Mouse (Mus musculus) liver, embryonic 15.5 days (tissue): Measurements from ENCODE around the gene Knstrn. TPM values are rescaled to one million over a fixed set of nuclear protein-coding genes. Genes with fewer than 3 reads are reported as not detected.

Experiments
- ATAC-seq: fragments of 200-750 bp; cut with Nextera tagmentation; 2 replicates; pipeline ENCODE4 v1.8.0; 2017; ENCODE audit warnings: moderate number of reproducible peaks, mild to moderate bottlenecking, moderate library complexity; ENCODE audit not compliant: insufficient read depth
- H3K27ac ChIP-seq: fragments of 300-500 bp; sonication (generic); replicated peaks from 2 replicates; pipeline ENCODE4 v1.5.1; 2015; ENCODE audit warnings: mild to moderate bottlenecking, inconsistent platforms
- H3K27me3 ChIP-seq: fragments of 300-500 bp; sonication (generic); 2 replicates; pipeline ENCODE4 v1.6.1; 2015; ENCODE audit warnings: mild to moderate bottlenecking, inconsistent platforms
- H3K36me3 ChIP-seq: fragments of 300-500 bp; sonication (generic); replicated peaks from 2 replicates; pipeline ENCODE4 v1.6.1; 2015; ENCODE audit warnings: moderate library complexity, mild to moderate bottlenecking, inconsistent platforms
- H3K4me1 ChIP-seq: fragments of 300-500 bp; sonication (generic); replicated peaks from 2 replicates; pipeline ENCODE4 v1.6.1; 2015; ENCODE audit warnings: inconsistent platforms
- H3K4me2 ChIP-seq: fragments of 300-500 bp; sonication (generic); 2 replicates; pipeline ENCODE4 v1.6.1; 2015; ENCODE audit warnings: moderate library complexity, mild to moderate bottlenecking, inconsistent platforms
- H3K4me3 ChIP-seq: fragments of 300-500 bp; sonication (generic); replicated peaks from 2 replicates; pipeline ENCODE4 v1.5.1; 2015; ENCODE audit warnings: mild to moderate bottlenecking, inconsistent platforms
- H3K9ac ChIP-seq: fragments of 300-500 bp; sonication (generic); 2 replicates; pipeline ENCODE4 v1.6.1; 2015; ENCODE audit warnings: moderate library complexity, mild to moderate bottlenecking, inconsistent platforms
- H3K9me3 ChIP-seq: fragments of 300-500 bp; sonication (generic); replicated peaks from 2 replicates; pipeline ENCODE4 v1.6.1; 2016; ENCODE audit warnings: inconsistent platforms
- WGBS: fragments of 180-500 bp; shearing (Covaris S2); methylation state at CpG from one replicate; pipeline ENCODE4 v1.1.7; 2015; ENCODE audit warnings: mixed read lengths; ENCODE audit not compliant: insufficient replicate concordance; 5-methylcytosine and 5-hydroxymethylcytosine counted together
- polyA plus RNA-seq: library from polyadenylated mRNA; unstranded; fragments of >200 nt; fragmentation: Nextera tagmentation; extraction: Ambion mirVana; gene quantifications from 2 replicates; pipeline ENCODE4 v1.2.1, GENCODE M21; 2015

Knstrn gene
- polyA plus RNA-seq, 1 experiment from 2014 or later: 73.9 TPM

DNA sequence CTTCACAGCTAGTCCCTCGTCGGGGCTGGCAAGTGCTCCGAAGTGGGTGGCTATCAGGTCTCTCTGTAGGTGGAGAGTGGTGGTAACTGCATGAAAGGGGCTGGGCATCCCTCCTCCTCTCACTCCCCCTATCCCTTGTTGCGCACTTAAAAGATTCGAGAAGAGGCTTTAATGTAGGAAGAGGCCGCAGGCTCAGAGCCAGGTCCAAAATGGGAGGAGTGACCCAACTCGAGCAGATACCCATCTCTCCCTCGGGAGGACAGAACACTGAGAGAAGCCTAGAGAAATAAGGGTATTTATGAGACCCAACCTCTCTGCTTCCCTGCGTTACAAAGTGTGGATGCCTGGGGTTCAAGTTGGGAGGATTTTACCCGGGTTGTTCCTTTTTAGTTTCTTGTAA lies 34.7 kb upstream of the Knstrn start:
- Histone ChIP-seq H3K9me3 (no peaks in the 10 kb centered on the region), H3K4me1 (peaks cover 18% of the 10 kb centered on the region), H3K4me2 (peak overlapping the region; percentile 55), H3K9ac (no peak overlapping the region), H3K4me3 (peak overlapping the region; percentile 17; the same call in 1 of the 2 replicates), H3K27me3 (peaks cover 61% of the 10 kb centered on the region), H3K36me3 (no peaks in the 10 kb centered on the region), H3K27ac (no peak overlapping the region)
- WGBS: 28% methylated on average over 10 of the region's 10 CpGs
- no peak for ATAC-seq

DNA sequence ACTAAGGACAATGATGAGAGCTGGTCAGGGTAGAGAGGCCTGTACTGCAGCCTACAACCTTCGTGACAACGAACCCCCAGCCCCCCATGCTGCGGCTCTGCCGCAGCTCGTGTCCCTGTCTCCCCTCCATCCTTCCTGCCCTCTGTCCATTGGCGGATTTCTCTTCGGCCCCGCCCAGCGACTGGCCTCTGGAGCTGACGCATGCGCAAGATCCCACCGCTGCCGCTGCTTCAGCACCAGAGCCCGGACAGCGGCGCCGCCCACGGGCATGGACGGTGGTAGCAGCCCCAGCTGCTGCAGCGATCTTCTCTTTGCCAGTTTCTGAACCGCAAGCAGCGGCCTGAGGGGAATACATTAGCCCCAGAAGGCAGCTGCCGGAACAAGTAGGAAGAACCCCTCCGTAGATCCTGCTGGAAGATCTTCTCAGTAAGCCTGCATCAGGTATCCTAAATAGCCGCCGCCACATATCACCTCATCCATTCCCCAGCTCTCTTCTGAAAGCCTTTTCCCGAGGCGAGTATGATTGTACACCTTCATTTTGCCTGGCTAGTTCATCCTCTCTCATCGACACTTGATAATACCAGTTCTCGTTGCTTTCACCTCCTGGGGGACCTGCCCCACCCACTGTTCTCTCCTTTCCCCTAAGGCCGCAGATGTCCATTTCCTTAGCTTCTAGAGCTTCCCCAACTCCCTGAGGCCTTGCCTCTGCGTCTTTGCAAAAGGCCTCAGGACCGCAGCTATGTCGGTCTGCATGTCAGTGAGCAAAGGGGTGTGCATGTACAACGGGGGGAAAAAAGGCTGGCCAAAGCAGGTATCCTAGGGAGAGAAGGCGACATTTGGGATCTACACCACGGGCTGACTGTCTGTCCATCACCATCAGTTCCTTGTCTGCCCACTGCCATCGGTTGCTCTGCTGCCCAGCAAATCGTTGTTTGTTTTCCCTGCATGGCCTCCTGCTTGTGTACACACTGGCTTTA lies 34.0 kb upstream of the Knstrn start, which contains the start of gene Disp2:
TSS of gene Disp2 (plus strand) at position 216 of the 977 bp plus-strand sequence.
- peak; percentile 68 for ATAC-seq
- 11% methylated on average over 39 of the region's 39 CpGs for WGBS
- peak within 1 kb of the TSS; percentile 17; the same call in 1 of the 2 replicates for H3K4me3 ChIP-seq
- no peaks in the 10 kb centered on the region for H3K36me3 ChIP-seq
- no peak within 1 kb of the TSS for H3K27ac ChIP-seq
- H3K27me3 ChIP-seq: peaks cover 66% of the 10 kb centered on the region
- peak within 1 kb of the TSS; percentile 55 for H3K4me2 ChIP-seq
- no peak within 1 kb of the TSS for H3K9ac ChIP-seq
- peaks cover 18% of the 10 kb centered on the region for H3K4me1 ChIP-seq
- H3K9me3 ChIP-seq: no peaks in the 10 kb centered on the region

DNA sequence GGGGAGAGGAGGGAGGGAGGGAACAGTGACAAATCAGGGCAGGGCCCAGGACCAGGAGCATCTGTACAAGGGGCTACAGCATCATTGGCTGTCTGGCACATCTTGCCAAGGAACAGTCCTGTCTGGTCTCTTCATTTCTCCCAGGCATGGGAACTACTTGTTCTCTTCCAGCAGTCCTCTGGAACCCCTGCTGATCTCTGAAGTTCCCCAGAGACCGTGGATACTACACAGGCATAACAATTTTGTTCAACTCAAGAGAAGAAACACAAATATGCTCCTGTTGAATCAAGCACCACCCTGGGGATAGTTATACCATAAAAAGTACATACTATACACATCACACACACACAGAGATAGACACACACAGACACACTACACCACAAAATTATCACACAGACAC lies 32.7 kb upstream of the Knstrn start:
- WGBS: 14% methylated on average over 1 of the region's 1 CpGs
- no peak overlapping the region for H3K9ac ChIP-seq

DNA sequence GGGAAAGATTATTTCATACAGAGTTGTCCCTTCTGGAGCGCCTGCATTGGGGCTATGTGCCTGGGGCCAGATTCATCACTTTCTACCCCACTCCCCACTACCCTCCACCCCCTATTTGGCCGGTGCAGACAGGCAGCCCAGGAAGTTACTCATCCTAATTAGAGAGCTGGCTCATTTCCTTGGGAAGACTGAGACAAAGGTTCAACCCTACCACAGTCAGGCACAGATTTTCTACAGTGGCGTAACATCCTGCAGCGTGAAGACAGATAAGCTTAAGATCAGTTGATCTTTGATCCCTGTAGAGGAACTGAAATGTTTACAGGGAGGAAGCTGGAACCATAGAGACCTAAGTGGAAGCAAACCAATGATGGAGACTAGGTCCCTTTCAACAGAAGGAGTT lies 31.5 kb upstream of the Knstrn start:
- no peak overlapping the region for H3K27ac ChIP-seq
- ATAC-seq: no peak
- H3K4me2 ChIP-seq: no peak overlapping the region
- no peak overlapping the region for H3K4me3 ChIP-seq
- no peaks in the 10 kb centered on the region for H3K9me3 ChIP-seq
- 27% methylated on average over 4 of the region's 4 CpGs for WGBS
- no peak overlapping the region for H3K9ac ChIP-seq
- no peaks in the 10 kb centered on the region for H3K36me3 ChIP-seq
- peaks cover 54% of the 10 kb centered on the region for H3K27me3 ChIP-seq
- H3K4me1 ChIP-seq: peaks cover 32% of the 10 kb centered on the region

More for the DNA sequence above, 32.7 kb upstream of the Knstrn start:
- Histone ChIP-seq H3K4me1 (peaks cover 21% of the 10 kb centered on the region), H3K4me2 (no peak overlapping the region), H3K27me3 (peaks cover 61% of the 10 kb centered on the region), H3K36me3 (no peaks in the 10 kb centered on the region), H3K4me3 (no peak overlapping the region), H3K27ac (no peak overlapping the region), H3K9me3 (no peaks in the 10 kb centered on the region)
- no peak for ATAC-seq

DNA sequence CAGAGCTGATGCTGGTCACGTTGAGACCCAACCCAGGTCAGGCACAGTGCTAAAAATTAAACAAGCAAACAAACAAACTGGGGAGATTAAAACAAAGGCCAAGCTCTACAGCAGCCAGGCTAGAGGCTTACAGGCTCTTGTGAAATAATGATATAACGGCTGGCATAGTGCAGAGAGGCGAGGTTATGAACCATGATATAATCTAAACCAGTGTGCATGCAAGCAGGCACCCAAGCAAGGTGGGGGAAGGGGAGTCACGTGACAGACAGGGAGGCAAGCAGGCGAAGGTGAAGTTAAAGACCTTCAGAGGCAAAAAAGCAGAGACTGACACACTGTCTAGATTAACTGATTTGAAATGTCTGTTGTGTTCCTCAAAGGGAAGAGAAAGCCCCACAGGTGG lies 30.7 kb upstream of the Knstrn start:
- ATAC-seq: no peak
- peaks cover 54% of the 10 kb centered on the region for H3K27me3 ChIP-seq
- no peak overlapping the region for H3K27ac ChIP-seq
- 23% methylated on average over 5 of the region's 5 CpGs for WGBS
- H3K4me3 ChIP-seq: no peak overlapping the region
- H3K9me3 ChIP-seq: no peaks in the 10 kb centered on the region
- no peaks in the 10 kb centered on the region for H3K36me3 ChIP-seq
- H3K4me1 ChIP-seq: peaks cover 32% of the 10 kb centered on the region
- no peak overlapping the region for H3K9ac ChIP-seq
- no peak overlapping the region for H3K4me2 ChIP-seq

DNA sequence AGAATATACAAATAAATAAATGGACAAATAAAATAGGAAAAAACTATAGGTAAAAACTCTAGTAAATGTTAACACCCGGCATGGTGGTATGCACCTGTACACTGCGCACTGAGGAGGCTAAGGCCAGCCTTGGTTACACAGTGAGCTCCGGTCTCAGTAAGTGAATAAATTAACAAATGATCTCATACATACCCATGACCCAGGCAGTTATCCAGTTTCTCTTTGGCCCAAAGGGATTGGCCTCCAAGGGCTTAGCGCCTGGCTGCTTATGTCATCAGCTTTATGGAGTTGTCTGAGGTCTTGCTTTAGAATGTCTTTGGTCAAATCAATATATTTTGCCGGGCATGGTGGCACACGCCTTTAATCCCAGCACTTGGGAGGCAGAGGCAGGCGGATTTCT lies 30.1 kb upstream of the Knstrn start:
- ATAC-seq: no peak
- Histone ChIP-seq H3K36me3 (no peaks in the 10 kb centered on the region), H3K4me3 (no peak overlapping the region), H3K9ac (no peak overlapping the region), H3K9me3 (no peaks in the 10 kb centered on the region), H3K27ac (no peak overlapping the region), H3K4me1 (peaks cover 32% of the 10 kb centered on the region), H3K4me2 (no peak overlapping the region), H3K27me3 (peaks cover 52% of the 10 kb centered on the region)
- WGBS: 79% methylated on average over 7 of the region's 7 CpGs

DNA sequence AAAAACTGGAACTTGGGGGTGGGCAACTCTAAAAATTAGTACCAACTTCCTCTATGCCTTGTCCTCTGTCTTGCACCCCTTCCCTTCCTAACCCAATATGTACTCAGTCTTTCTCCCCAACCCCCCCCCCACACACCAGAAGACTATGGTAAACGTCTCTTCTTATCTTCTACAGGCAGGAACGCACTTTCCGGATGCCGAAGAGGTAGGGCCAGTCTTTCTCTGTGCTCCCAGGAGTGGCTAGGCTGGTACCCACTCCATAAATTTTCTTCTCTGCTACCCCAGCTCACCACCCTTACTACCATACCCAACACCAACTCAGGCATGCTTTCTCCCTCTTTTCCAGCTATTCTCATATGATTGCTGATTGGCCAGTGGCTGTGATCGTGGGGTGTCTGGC lies 27.3 kb upstream of the Knstrn start:
- H3K9me3 ChIP-seq: no peaks in the 10 kb centered on the region
- H3K9ac ChIP-seq: no peak overlapping the region
- WGBS: 24% methylated on average over 5 of the region's 5 CpGs
- no peak overlapping the region for H3K27ac ChIP-seq
- no peak; the same call in 1 of the 2 replicates for ATAC-seq
- H3K4me1 ChIP-seq: peaks cover 31% of the 10 kb centered on the region
- no peak overlapping the region for H3K4me3 ChIP-seq
- peaks cover 41% of the 10 kb centered on the region for H3K27me3 ChIP-seq
- no peaks in the 10 kb centered on the region for H3K36me3 ChIP-seq
- no peak overlapping the region for H3K4me2 ChIP-seq

DNA sequence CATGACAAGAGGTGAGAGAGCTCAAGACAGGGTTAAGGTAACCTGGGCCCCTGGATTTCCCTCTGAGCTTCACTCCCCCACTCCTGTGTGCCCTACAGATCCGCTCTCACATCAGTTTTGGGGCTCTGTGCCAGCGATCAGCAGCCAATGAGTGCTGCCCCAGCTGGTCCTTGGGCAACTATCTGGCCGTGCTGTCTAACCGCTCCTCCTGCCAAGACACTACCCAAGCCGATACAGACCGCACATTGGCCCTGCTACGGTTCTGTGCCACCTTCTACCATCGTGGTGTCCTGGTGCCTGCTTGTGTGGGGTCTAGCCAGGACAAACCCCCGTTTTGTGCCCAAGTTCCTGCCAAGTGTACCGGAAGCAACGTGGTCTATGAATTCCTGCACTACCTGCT lies 24.3 kb upstream of the Knstrn start:
- no peak for ATAC-seq
- H3K4me3 ChIP-seq: no peak overlapping the region
- no peaks in the 10 kb centered on the region for H3K9me3 ChIP-seq
- 67% methylated on average over 11 of the region's 11 CpGs for WGBS
- no peak overlapping the region for H3K27ac ChIP-seq
- peaks cover 42% of the 10 kb centered on the region for H3K4me1 ChIP-seq
- peaks cover 36% of the 10 kb centered on the region for H3K27me3 ChIP-seq
- no peaks in the 10 kb centered on the region for H3K36me3 ChIP-seq
- H3K4me2 ChIP-seq: no peak overlapping the region
- no peak overlapping the region for H3K9ac ChIP-seq

DNA sequence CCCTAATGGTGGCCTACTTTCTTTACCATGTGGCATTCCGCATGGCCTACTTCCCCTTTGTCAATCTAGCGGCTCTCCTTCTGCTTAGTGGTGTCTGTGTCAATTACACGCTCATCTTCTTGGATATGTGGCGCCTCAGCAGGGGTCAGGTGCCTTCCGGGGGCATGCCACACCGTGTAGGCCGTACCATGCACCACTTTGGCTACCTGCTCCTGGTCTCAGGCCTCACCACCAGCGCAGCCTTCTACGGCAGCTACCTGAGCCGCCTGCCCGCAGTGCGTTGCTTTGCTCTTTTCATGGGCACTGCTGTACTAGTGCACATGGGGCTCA lies 23.6 kb upstream of the Knstrn start:
- Histone ChIP-seq H3K4me2 (peak overlapping the region; percentile 54), H3K27ac (no peak overlapping the region), H3K27me3 (peaks cover 38% of the 10 kb centered on the region), H3K4me1 (peaks cover 42% of the 10 kb centered on the region), H3K9me3 (no peaks in the 10 kb centered on the region), H3K36me3 (no peaks in the 10 kb centered on the region), H3K4me3 (peak overlapping the region; percentile 29), H3K9ac (no peak overlapping the region)
- no peak for ATAC-seq
- WGBS: 61% methylated on average over 12 of the region's 12 CpGs

DNA sequence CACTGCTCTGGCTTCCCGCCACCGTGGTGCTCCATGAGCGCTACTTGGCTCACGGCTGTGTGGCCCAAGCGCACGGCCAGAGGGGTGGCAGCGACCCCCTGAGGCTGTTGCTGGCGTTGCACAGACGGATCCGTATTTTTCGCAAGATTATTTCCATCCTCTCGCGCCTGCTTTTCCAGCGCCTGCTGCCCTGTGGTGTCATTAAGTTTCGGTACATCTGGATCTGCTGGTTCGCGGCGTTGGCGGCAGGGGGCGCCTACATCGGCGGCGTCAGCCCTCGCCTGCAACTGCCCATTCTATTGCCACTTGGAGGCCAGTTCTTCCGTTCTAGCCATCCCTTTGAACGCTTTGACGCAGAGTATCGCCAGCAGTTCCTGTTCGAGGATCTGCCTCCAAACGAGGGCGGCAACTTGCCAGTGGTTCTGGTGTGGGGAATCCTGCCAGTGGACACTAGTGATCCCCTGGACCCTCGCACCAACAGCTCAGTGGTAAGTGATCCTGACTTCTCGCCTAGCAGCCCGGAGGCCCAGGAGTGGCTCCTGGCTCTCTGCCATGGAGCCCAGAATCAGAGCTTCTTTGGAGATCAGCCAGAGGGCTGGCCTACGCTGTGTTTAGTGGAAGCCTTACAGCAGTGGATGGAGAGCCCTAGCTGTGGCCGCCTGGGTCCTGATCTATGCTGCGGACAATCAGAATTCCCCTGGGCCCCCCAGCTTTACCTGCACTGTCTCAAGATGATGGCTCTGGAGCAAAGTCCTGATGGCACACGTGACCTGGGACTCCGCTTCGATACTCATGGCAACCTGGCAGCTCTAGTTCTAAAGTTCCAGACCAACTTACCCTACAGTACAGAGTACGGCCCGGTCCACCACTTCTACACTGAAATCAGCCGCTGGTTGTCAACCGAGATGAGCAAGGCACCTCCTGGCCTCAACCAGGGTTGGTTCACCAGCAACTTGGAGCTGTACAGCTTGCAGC lies 23.0 kb upstream of the Knstrn start:
- Histone ChIP-seq H3K4me3 (peak overlapping the region; percentile 29), H3K9me3 (no peaks in the 10 kb centered on the region), H3K27me3 (peaks cover 42% of the 10 kb centered on the region), H3K27ac (peak overlapping the region; percentile 63; the same call in 1 of the 2 replicates), H3K9ac (no peak overlapping the region), H3K4me2 (peak overlapping the region; percentile 54), H3K4me1 (peaks cover 42% of the 10 kb centered on the region), H3K36me3 (no peaks in the 10 kb centered on the region)
- WGBS: 30% methylated on average over 44 of the region's 44 CpGs
- ATAC-seq: peak; percentile 34
